Mouse (Mus musculus): ENCODE measurements around the gene Stat3.

GRCm38 (mm10) chr11:100848789-100849379 lies 90.5 kb downstream of the Stat3 start:
- TF ChIP-seq CTCF (IDR thresholded peaks at IDR 0.05; ENCODE audit: borderline replicate concordance, insufficient read depth, low read depth, low read length) (no peak), POLR2A (IDR thresholded peaks at IDR 0.05; ENCODE audit: borderline replicate concordance, insufficient read depth, low read length) (no peak)

Data from cerebellum, adult 2 months (tissue).